Mouse (Mus musculus) MEL (cell line): Measurements from ENCODE around the gene Mcfd2. TPM values are rescaled to one million over a fixed set of nuclear protein-coding genes. Genes with fewer than 3 reads are reported as not detected.
A peak's percentile ranks its signal among the peaks of the same experiment; 100 is the strongest.

Source experiments
- DNase-seq: peaks from one replicate; pipeline ENCODE4 v3.0.0; 2011; ENCODE audit warnings: low read depth, low spot score
- H3K27ac ChIP-seq: 2 replicates; pipeline ENCODE4 v1.5.1; 2012; ENCODE audit warnings: low read depth, mild to moderate bottlenecking, control low read depth, low read length, moderate library complexity; ENCODE audit not compliant: control insufficient read depth
- H3K27me3 ChIP-seq, 2 experiments: fragments of 150-350 bp in 1 of 2; sonication (generic) in 1 of 2; 2 replicates each; pipeline ENCODE4 v1.6.1; 2012; ENCODE audit warnings: low read length in 2 of 2, mild to moderate bottlenecking in 2 of 2, improper control_type of control experiment in 1 of 2, moderate library complexity in 1 of 2; ENCODE audit not compliant: insufficient read depth in 2 of 2, control insufficient read depth in 1 of 2
- H3K36me3 ChIP-seq, 2 experiments: 2 replicates each; pipeline ENCODE4 v1.6.1; 2012 to 2014; ENCODE audit warnings: low read length in 2 of 2, improper control_type of control experiment in 1 of 2, inconsistent platforms in 1 of 2, mild to moderate bottlenecking in 1 of 2; ENCODE audit not compliant: insufficient read depth in 2 of 2, control insufficient read depth in 1 of 2
- H3K4me1 ChIP-seq, 2 experiments: fragments of 150-350 bp in 1 of 2; sonication (generic) in 1 of 2; 2 replicates each; pipeline ENCODE4 v1.6.1; 2012; ENCODE audit warnings: low read length in 2 of 2, improper control_type of control experiment in 1 of 2, mild to moderate bottlenecking in 1 of 2; ENCODE audit not compliant: insufficient read depth in 2 of 2, control insufficient read depth in 1 of 2
- H3K4me3 ChIP-seq, 2 experiments: fragments of 150-350 bp in 1 of 2; sonication (generic) in 1 of 2; 2 replicates each; pipeline ENCODE4 v1.5.1; 2012; ENCODE audit warnings: low read depth in 2 of 2, low read length in 2 of 2, mild to moderate bottlenecking in 2 of 2, moderate library complexity in 2 of 2, control low read depth in 1 of 2, improper control_type of control experiment in 1 of 2; ENCODE audit not compliant: control insufficient read depth in 1 of 2, insufficient read depth in 1 of 2
- H3K79me2 ChIP-seq: 2 replicates; pipeline ENCODE4 v1.6.1; 2012; ENCODE audit warnings: mild to moderate bottlenecking, low read length, moderate library complexity; ENCODE audit not compliant: control insufficient read depth, poor library complexity, insufficient read depth
- H3K9ac ChIP-seq: 2 replicates; pipeline ENCODE4 v1.6.1; 2012; ENCODE audit warnings: low read depth, mild to moderate bottlenecking, control low read depth, low read length, moderate library complexity; ENCODE audit not compliant: control insufficient read depth, poor library complexity, severe bottlenecking
- H3K9me3 ChIP-seq: fragments of 150-350 bp; sonication (generic); replicated peaks from 2 replicates; pipeline ENCODE4 v1.6.1; 2012; ENCODE audit warnings: mild to moderate bottlenecking, low read length, improper control_type of control experiment, moderate library complexity; ENCODE audit not compliant: insufficient read depth
- BHLHE40 ChIP-seq: IDR thresholded peaks from 2 replicates; pipeline ENCODE4 v1.6.1; 2012; ENCODE audit warnings: low read depth, mild to moderate bottlenecking, inconsistent platforms, low read length, improper control_type of control experiment, borderline replicate concordance
- CHD2 ChIP-seq: IDR thresholded peaks from 2 replicates; pipeline ENCODE4 v1.6.1; 2011; ENCODE audit warnings: low read length, improper control_type of control experiment
- E2F4 ChIP-seq: IDR thresholded peaks from 2 replicates; pipeline ENCODE4 v1.6.1; 2011; ENCODE audit warnings: low read depth, low read length, improper control_type of control experiment, borderline replicate concordance
- ELF1 ChIP-seq: IDR thresholded peaks from 2 replicates; pipeline ENCODE4 v1.6.1; 2014; ENCODE audit warnings: low read depth, mild to moderate bottlenecking, inconsistent platforms, low read length, improper control_type of control experiment, moderate library complexity
- GABPA ChIP-seq: IDR thresholded peaks from 2 replicates; pipeline ENCODE4 v1.6.1; 2012; ENCODE audit warnings: low read depth, mild to moderate bottlenecking, inconsistent platforms, low read length, improper control_type of control experiment, moderate library complexity
- GATA1 ChIP-seq: IDR thresholded peaks from 2 replicates; pipeline ENCODE4 v1.6.1; 2011; ENCODE audit warnings: low read depth, low read length, improper control_type of control experiment
- HCFC1 ChIP-seq: IDR thresholded peaks from 2 replicates; pipeline ENCODE4 v1.6.1; 2012; ENCODE audit warnings: low read depth, mild to moderate bottlenecking, inconsistent platforms, low read length, improper control_type of control experiment, moderate library complexity
- JUND ChIP-seq: IDR thresholded peaks from 2 replicates; pipeline ENCODE4 v1.6.1; 2011; ENCODE audit warnings: low read depth, mild to moderate bottlenecking, improper control_type of control experiment, low read length
- MAX ChIP-seq: IDR thresholded peaks from 2 replicates; pipeline ENCODE4 v1.6.1; 2011; ENCODE audit warnings: low read length, improper control_type of control experiment
- MAZ ChIP-seq: IDR thresholded peaks from 2 replicates; pipeline ENCODE4 v1.6.1; 2012; ENCODE audit warnings: low read depth, mild to moderate bottlenecking, inconsistent platforms, low read length, improper control_type of control experiment
- MEF2A ChIP-seq: IDR thresholded peaks from 2 replicates; pipeline ENCODE4 v1.6.1; 2014; ENCODE audit warnings: low read depth, mild to moderate bottlenecking, inconsistent platforms, low read length, improper control_type of control experiment; ENCODE audit not compliant: poor library complexity, insufficient replicate concordance, severe bottlenecking; ENCODE audit errors: extremely low read depth
- MXI1 ChIP-seq: IDR thresholded peaks from 2 replicates; pipeline ENCODE4 v1.6.1; 2011; ENCODE audit warnings: mild to moderate bottlenecking, low read depth, low read length, improper control_type of control experiment
- MYB ChIP-seq: IDR thresholded peaks from 2 replicates; pipeline ENCODE4 v1.6.1; 2011; ENCODE audit warnings: mild to moderate bottlenecking, low read depth, low read length, improper control_type of control experiment
- MYC ChIP-seq: IDR thresholded peaks from 2 replicates; pipeline ENCODE4 v1.6.1; 2011; ENCODE audit warnings: low read depth, mild to moderate bottlenecking, low read length, improper control_type of control experiment, moderate library complexity
- NELFE ChIP-seq: IDR thresholded peaks from 2 replicates; pipeline ENCODE4 v1.6.1; 2011; ENCODE audit warnings: low read depth, low read length, improper control_type of control experiment
- POLR2A ChIP-seq, 2 experiments: IDR thresholded peaks; 2 replicates each; pipeline ENCODE4 v1.6.1; 2011 to 2012; ENCODE audit warnings: low read length in 2 of 2, mild to moderate bottlenecking in 2 of 2, control low read depth in 1 of 2, improper control_type of control experiment in 1 of 2, low read depth in 1 of 2, moderate library complexity in 1 of 2; ENCODE audit not compliant: control insufficient read depth in 1 of 2, insufficient read depth in 1 of 2, poor library complexity in 1 of 2
- POLR2AphosphoS5 ChIP-seq: IDR thresholded peaks from 2 replicates; pipeline ENCODE4 v1.6.1; 2012; ENCODE audit warnings: low read depth, borderline replicate concordance, mild to moderate bottlenecking, inconsistent platforms, low read length, moderate library complexity, mixed read lengths
- RAD21 ChIP-seq: IDR thresholded peaks from 2 replicates; pipeline ENCODE4 v1.6.1; 2011; ENCODE audit warnings: mild to moderate bottlenecking, low read depth, low read length, improper control_type of control experiment
- RCOR1 ChIP-seq: IDR thresholded peaks from 2 replicates; pipeline ENCODE4 v1.6.1; 2012; ENCODE audit warnings: low read depth, mild to moderate bottlenecking, inconsistent platforms, low read length, improper control_type of control experiment
- SIN3A ChIP-seq: IDR thresholded peaks from 2 replicates; pipeline ENCODE4 v1.6.1; 2012; ENCODE audit warnings: low read length, improper control_type of control experiment, inconsistent platforms
- SMC3 ChIP-seq: IDR thresholded peaks from 2 replicates; pipeline ENCODE4 v1.6.1; 2011; ENCODE audit warnings: low read depth, low read length, improper control_type of control experiment
- TBP ChIP-seq: IDR thresholded peaks from 2 replicates; pipeline ENCODE4 v1.8.0; 2011; ENCODE audit warnings: low read depth, low read length, improper control_type of control experiment
- TCF12 ChIP-seq: IDR thresholded peaks from 2 replicates; pipeline ENCODE4 v1.6.1; 2014; ENCODE audit warnings: low read depth, mild to moderate bottlenecking, inconsistent platforms, low read length, improper control_type of control experiment, moderate library complexity
- UBTF ChIP-seq: IDR thresholded peaks from 2 replicates; pipeline ENCODE4 v1.6.1; 2012; ENCODE audit warnings: low read depth, mild to moderate bottlenecking, inconsistent platforms, low read length, improper control_type of control experiment, moderate library complexity, borderline replicate concordance; ENCODE audit not compliant: insufficient read depth
- USF1 ChIP-seq: IDR thresholded peaks from 2 replicates; pipeline ENCODE4 v1.6.1; 2014; ENCODE audit warnings: low read depth, mild to moderate bottlenecking, inconsistent platforms, low read length, improper control_type of control experiment, moderate library complexity
- USF2 ChIP-seq, 2 experiments: IDR thresholded peaks; 2 replicates each; pipeline ENCODE4 v1.6.1; 2011 to 2012; ENCODE audit warnings: improper control_type of control experiment in 2 of 2, low read length in 2 of 2, borderline replicate concordance in 1 of 2, inconsistent platforms in 1 of 2, low read depth in 1 of 2, mild to moderate bottlenecking in 1 of 2; ENCODE audit not compliant: insufficient read depth in 1 of 2
- ZC3H11A ChIP-seq: IDR thresholded peaks from 2 replicates; pipeline ENCODE4 v1.6.1; 2012; ENCODE audit warnings: low read depth, mild to moderate bottlenecking, inconsistent platforms, low read length, improper control_type of control experiment
- polyA plus RNA-seq, 2 experiments: library from polyadenylated mRNA; stranded (reverse) in 1 of 2; unstranded in 1 of 2; fragments of >175 nt in 1 of 2; fragments of >200 nt in 1 of 2; gene quantifications; 2 replicates each; pipeline versions ENCODE4 v1.2.1 to v1.2.4; 2012; ENCODE audit warnings: low replicate concordance in 2 of 2, low read depth in 1 of 2; ENCODE audit not compliant: insufficient read length in 2 of 2, insufficient read depth in 1 of 2, missing spikeins in 1 of 2
- total RNA-seq: library from RNA; depleted of rRNA; stranded (reverse); fragments of 300-350 nt; gene quantifications from 2 replicates; pipeline ENCODE4 v1.2.3, GENCODE M21; 2012

Gene Mcfd2
- total and polyA plus RNA-seq, 3 experiments: 50.4 to 52.6 TPM; not detected in 1

GRCm38 (mm10) chr17:87283755-87284481, 18.2 kb upstream of the Mcfd2 start:
- Histone ChIP-seq H3K4me1 (peaks cover 0 to 9% of the 10 kb centered on the region in 2 experiments; a peak in 2 of 4 replicates), H3K27me3 (no peaks in the 10 kb centered on the region), H3K27ac (peak overlapping the region; percentile 71), H3K9me3 (no peaks in the 10 kb centered on the region), H3K4me3 (peak overlapping the region; percentile 79 to 93), H3K36me3 (peaks cover 0 to 4% of the 10 kb centered on the region in 2 experiments; a peak in 1 of 4 replicates), H3K79me2 (peaks cover 12% of the 10 kb centered on the region), H3K9ac (peak overlapping the region; percentile 88)
- peak; percentile 83 for DNase-seq
- no peak for TF ChIP-seq GABPA
- TF ChIP-seq POLR2A (IDR thresholded peaks at IDR 0.05; ENCODE audit: control insufficient read depth in 1 of 2, insufficient read depth in 1 of 2, low read depth in 1 of 2, low read length in 2 of 2, poor library complexity in 1 of 2): peak; percentile 45 to 74; a peak in 2 of 4 replicates
- TF ChIP-seq JUND: no peak
- no peak for TF ChIP-seq BHLHE40
- peak; percentile 46 for TF ChIP-seq NELFE
- peak; percentile 19; the same call in 1 of the 2 replicates for TF ChIP-seq SIN3A

- peaks cover 0 to 9% of the 10 kb centered on the region in 2 experiments; a peak in 2 of 4 replicates for H3K4me1 ChIP-seq
- no peak for TF ChIP-seq ELF1
- peak; percentile 40 to 55; a peak in 2 of 4 replicates for TF ChIP-seq USF2 (IDR thresholded peaks at IDR 0.05; ENCODE audit: borderline replicate concordance in 1 of 2, insufficient read depth in 1 of 2, low read depth in 1 of 2, low read length in 2 of 2)
- TF ChIP-seq SIN3A: peak; percentile 24; the same call in 1 of the 2 replicates
- 0 out of 2 replicates have a peak, but pooled peaks have one; percentile 23 for TF ChIP-seq MAZ
- no peak for TF ChIP-seq CHD2
- no peak for TF ChIP-seq RCOR1
- TF ChIP-seq MYC: 0 out of 2 replicates have a peak, but pooled peaks have one; percentile 30
- no peak for TF ChIP-seq GATA1
- TF ChIP-seq MAX: peak; percentile 44
- TF ChIP-seq TBP: peak; percentile 56; the same call in 1 of the 2 replicates
- TF ChIP-seq SMC3: no peak
- no peak for TF ChIP-seq TCF12
- TF ChIP-seq GABPA: no peak
- TF ChIP-seq ZC3H11A: no peak
- TF ChIP-seq USF1: peak; percentile 91
- no peak for TF ChIP-seq NELFE
- no peak for TF ChIP-seq HCFC1
- no peak for TF ChIP-seq UBTF
- TF ChIP-seq MEF2A: no peak
- TF ChIP-seq RAD21: no peak
- peak; percentile 71 for TF ChIP-seq MXI1
- TF ChIP-seq MYB: no peak
- TF ChIP-seq POLR2AphosphoS5: no peak
- TF ChIP-seq JUND: no peak
- no peak; the same call in 1 of the 2 replicates for TF ChIP-seq E2F4
- peak; percentile 78 for DNase-seq
- no peaks in the 10 kb centered on the region for H3K9me3 ChIP-seq
- peaks cover 12% of the 10 kb centered on the region for H3K79me2 ChIP-seq
- peak overlapping the region; percentile 71 for H3K27ac ChIP-seq
- peak overlapping the region; percentile 79 to 93 for H3K4me3 ChIP-seq
- H3K9ac ChIP-seq: peak overlapping the region; percentile 88
- no peaks in the 10 kb centered on the region for H3K27me3 ChIP-seq
- 0 out of 4 replicates have a peak, but pooled peaks cover 0 to 4% of the 10 kb centered on the region in 2 experiments for H3K36me3 ChIP-seq
These were observed 17.5 kb upstream of the Mcfd2 start for GRCm38 (mm10) chr17:87283055-87283754.
